Mouse (Mus musculus): Measurements from ENCODE around the gene Adam17.
"Not testable (repeated sequence)": the region's sequence is repeated elsewhere in the genome, so short reads cannot be mapped to it uniquely, and the experiment has no call there.

The Adam17 gene

DNA sequence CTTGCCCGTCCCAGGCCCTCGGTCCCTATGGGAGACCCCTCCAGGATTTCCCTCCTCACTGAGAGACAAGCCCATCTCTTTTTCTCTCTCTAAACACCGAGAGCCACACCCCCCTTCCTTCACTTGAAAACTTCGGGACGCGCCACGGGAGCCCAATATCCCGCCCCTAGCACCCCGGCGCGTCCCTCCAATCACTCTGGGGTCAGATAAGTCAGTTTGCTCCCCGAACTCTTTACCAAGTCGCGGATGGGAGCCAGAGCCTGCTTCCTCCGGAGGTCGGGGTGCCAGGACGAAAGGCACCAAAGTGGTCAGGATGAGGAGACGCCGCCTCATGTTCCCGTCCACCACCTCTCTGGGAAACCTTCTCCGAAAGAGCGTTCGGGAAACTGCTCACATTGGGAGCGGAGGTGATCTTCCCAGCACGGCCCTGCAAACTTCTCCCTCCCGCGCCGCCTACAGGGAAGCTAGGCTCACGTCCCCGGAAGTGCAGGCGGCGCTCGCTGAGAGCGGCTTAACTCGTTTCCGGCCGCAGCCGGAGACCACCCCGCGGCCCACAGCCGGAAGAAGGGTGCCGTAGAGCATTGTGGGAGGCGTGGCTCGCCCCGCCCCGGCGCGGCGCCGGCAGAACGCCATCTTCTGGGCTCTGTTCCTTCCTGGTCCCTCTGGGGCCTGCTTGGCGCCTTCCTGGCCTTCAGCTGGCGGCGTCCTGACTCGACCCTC, at the start of gene Adam17:
Adam17 (minus strand) TSS at position 533 of the 720 bp plus-strand sequence.
- DNase-seq = peak; percentile 95

DNA sequence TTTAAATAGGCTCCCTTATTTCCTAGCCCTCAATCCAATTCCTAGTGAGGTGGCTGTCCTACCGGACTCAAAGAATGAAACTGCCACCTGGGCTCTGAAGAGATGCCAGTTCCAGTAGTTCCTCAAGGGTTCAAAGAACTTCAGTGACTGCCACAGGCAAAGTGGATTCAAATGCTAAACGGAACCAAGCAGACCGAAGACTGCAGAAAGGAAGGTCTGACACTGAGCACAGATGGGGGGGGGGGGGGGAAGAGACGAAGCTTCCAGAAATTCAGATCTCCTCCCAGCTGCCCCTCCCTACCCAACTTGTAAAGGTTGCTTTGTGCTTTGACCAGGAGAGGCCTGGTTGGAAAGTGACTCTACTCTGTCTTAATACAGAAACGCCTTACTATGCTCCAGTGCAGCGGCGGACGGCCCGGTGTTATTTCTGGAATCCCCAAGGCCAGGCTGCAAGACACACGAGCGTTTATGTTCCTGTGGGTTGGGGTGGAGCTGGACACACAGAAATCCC, 45.2 kb upstream of the Adam17 start:
- DNase-seq = peak; percentile 74

- DNase-seq = no peak
Measured at GRCm38 (mm10) chr12:21418083-21418482, 44.7 kb upstream of the Adam17 start.

DNA sequence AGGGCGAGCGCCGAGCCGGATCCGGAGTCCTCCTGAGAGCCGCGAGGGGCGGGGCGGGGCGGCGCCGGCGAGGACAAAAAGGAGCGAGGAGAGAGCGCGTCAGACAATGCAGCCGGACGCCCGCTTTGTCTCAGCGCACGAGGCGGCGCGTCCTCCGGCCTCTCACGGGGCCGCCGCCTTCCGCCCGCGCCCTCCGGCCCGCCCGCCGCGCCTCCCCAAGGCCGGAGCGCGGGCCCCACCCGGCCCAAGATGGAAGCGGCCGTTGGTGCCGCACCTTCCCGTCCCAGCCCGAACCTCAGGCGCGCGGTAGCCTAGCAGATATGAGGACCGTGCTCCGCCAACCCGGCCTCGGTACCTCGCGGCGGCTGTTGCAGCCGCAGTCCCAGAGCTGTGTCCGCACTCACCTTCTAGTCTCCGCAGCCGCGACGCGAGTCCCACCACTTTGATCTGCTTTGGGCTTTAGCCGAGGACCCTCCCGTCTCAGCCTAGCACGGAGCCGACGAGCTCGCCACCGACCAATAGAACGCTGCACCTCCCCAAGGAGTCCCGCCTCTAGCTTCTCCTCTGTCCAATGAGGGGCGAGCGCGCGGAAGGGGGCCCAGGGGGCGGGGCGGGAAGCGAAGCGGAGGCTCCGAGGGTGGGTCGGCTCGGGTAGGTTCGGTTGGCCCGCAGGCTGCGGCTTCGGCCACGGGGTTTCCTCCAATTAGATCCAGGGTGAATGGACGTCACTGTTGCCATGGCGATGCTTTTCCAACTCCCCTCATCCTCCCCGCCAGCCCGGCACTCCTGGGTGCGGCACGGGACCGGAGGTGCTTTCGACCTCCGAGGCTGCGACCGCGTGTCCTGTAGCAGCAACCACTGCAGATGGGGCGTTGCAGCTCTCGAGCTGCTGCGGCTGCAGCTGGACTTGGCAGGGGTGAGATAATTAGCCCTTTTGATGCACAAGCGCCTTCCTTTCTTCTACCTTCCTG, 44.0 kb upstream of the Adam17 start, which contains the start of gene Ywhaq:
Ywhaq (minus strand) TSS at position 538 of the 971 bp plus-strand sequence.
- peak; percentile 98 for DNase-seq

DNA sequence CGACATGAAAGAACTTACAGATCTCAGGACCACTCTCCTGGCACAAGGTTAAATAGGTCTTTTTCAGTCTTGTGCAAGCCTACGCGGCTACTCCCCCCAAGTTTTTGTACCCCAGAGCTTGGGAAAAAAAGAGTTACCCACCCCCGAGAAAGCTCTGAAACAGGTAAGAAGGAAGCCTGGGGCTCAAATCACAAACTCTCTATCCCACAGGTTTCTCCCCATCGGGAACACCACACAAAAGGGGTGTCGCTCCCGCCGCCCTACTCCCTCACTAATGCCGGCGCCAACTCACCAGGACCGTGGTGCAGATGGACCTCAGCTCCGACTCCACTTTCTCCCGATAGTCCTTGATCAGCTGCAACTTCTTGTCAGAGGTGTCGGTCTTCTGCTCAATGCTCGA, 43.1 kb upstream of the Adam17 start:
- DNase-seq = peak; percentile 61

DNA sequence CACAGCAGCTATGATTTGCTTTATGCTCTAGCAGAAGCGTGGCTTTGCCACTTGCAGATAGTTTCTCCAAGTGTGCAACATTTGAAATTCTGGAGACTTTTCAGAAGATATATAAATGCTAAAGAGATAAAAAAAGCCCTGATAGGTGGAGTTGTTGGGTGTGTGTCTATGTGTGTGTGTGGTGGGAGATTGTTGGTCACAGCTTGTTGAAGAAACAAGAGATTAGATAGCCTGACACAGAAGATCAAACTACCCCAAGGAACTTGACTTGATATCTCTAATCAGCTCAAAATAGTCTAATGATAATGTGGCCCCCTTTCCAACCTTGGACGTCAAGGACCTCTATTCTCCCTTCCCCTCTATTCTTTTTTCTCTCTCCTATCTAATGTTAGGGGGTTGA, 37.2 kb upstream of the Adam17 start:
- DNase-seq = no peak

DNA sequence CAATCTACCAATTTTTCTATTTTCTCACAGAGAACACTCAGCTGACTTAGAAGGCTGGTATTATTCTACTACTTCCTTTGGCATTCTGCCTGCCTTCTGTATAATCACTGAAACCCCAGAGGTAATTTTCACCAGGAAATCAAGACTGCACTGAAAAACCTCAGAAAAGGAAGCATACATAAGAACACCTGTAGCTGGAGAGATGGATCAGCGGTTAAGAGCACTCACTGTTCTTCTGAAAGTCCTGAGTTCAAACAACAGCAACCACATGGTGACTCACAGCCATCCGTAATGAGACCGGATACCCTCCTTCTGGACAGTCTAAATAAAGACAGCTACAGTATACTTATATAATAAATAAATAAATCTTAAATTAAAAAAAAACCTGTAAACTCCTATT, 36.2 kb upstream of the Adam17 start:
- DNase-seq = no peak

DNA sequence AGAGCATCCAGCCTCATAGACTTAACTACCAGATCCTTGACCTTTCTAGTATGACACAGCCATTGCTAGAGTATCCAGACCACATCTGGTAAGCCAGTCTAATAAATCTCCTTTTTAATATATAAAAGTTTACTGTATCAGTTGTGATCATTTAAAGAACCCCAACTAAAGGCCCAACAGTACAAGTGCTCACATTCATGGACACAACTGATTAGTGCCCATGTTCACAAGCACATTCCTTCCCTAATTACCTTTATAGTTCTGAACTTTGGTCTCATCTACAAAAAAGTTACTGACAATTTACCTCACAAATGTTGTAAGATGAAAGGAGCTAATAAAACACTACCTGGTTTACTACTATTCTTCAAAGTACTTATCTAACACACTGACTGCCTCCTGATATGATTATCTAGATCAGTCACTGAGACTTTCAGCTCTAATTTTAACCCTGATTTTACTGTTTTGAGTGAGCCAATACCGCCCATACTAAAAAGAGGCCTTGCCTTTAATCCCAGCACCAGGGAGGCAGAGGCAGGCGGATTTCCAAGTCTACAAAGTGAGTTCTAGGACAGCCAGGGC, 35.4 kb upstream of the Adam17 start:
- DNase-seq = no peak

GRCm38 (mm10) chr12:21402771-21403170, 29.3 kb upstream of the Adam17 start:
- DNase-seq = no peak

GRCm38 (mm10) chr12:21386201-21386600, 12.8 kb upstream of the Adam17 start:
- DNase-seq = no peak

- not testable (repeated sequence) for DNase-seq
Measured at GRCm38 (mm10) chr12:21378765-21379346, 5.4 kb upstream of the Adam17 start.

GRCm38 (mm10) chr12:21375376-21376157, 2.1 kb upstream of the Adam17 start:
- peak; percentile 25 for DNase-seq

DNA sequence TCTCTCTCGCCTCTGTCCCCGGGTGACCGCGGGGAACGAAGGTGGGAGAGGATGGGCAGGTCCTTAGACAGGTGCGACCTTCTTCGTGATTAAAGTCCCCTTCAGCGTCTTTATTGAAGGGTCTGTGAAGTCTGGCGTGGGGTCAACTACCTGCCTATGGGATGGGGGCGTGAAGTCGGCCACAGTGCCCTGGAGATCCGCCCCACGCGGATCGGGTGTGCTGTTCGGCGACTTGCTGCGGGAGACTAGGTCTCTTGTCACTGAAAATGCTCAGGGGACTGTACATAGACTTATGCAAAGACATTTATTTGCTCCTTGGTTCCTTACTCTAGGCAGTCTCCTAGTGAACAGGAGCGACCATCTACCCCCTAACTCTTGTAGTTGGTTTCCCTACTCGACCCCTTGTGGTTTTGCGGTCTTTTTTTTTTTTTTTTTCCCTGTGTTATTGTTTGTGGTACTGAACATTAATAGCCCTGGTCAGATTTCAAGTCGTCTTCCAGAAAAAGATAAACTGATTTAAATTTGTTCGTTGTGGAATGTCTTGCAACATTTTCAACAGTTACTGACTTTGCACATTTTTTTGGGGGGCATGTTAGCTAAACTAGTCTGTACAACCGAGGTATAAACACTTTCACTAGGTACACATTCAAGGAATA, 516 bp upstream of the Adam17 start:
- peak; percentile 36 for DNase-seq

- no peak for DNase-seq
Measured at GRCm38 (mm10) chr12:21370035-21370611, 3.3 kb downstream of the Adam17 start.

DNA sequence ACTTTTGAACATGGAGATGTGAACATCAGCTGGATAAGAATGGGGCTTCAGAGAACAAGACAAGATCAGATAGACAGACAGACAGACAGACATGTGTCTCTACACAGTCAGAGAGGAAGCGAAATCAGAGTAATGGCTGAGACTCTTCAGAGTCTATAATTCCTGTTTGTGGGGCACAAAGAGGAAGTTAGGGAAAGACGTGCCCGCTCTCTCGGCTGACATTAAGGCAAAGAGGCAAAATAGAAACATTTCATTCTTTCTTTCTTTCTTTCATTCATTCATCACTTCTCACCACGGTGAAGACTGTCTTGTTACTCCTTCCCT, 4.4 kb downstream of the Adam17 start:
- no peak for DNase-seq

- DNase-seq = no peak
Measured at GRCm38 (mm10) chr12:21368376-21369086, 4.9 kb downstream of the Adam17 start.

GRCm38 (mm10) chr12:21364624-21365435, 8.6 kb downstream of the Adam17 start:
- DNase-seq = no peak

- no peak for DNase-seq
Measured at GRCm38 (mm10) chr12:21363195-21363594, 10.2 kb downstream of the Adam17 start.

- no peak for DNase-seq
Measured at GRCm38 (mm10) chr12:21362686-21363085, 10.7 kb downstream of the Adam17 start.

GRCm38 (mm10) chr12:21353681-21354080, 19.8 kb downstream of the Adam17 start:
- DNase-seq = no peak

All from cerebellum, adult 9-10 months (tissue).